Mouse (Mus musculus): ENCODE data around the gene Npffr2.

DNA sequence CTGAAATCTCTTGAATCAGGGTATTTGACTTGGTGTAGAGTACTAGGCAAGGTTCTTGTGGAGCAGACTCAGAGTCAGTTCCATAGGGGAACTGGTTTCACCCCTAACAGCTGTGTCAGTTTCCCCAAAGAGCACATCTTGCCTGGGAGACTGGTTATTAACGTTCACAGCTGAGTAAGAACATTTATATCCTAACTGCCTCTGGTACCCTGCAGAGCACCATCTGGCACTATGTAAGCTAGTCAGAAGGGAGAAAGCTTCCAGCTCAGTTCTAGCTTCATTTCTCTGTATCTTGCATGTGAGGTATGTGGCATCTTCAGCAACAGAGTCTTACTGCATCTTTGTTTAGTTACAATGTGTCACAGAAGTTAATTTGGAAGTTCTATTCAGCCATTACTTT is 53.9 kb downstream of the Npffr2 start:
- TF ChIP-seq POLR2A (IDR thresholded peaks at IDR 0.05; ENCODE audit: low read depth, low read length) (no peak), CTCF (IDR thresholded peaks at IDR 0.05; ENCODE audit: extremely low read depth, insufficient read length, insufficient replicate concordance, low read depth, low read length) (no peak)
